Mouse (Mus musculus): Measurements from ENCODE around the gene Mcoln1.

The Mcoln1 gene

DNA sequence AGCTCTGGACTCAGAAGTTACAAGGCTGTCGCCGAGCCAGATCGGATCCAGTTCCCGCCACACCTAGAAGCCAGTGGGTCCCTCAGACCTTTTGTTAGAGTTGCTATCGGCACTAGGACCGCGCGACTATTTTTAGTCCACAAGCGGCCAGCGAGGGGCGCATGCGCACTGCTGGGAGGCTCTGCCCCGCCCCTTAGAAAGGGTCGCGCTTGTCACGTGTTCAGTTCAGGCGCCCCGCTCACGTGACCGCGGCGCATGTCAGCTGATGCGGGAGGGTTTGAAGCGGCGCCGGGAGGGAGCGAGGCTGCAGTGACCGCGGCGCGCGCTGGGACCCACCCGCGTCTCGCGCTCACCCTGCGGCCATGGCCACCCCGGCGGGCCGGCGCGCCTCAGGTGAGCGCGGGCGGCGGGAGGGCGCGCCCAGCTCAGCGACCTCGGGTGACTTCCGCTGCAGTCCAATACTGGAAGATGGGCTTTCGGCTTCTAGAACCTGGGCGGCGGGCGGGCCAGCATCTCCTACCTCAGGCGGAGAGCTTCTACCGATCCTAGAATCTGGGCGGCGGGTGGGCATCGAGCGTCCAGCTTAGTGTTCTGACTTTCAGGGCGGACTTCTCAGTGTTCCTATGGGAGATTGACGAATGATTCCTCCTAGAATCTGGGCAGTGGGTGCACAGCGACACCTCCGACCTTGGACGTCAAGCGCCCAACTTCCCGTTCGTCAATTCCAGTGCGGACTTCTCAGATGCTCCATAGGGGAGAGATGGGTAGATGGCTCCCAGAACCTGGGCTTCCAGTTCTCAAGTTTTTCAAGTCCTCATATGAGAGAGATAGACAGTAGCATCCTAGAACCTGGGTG lies at the start of gene Mcoln1:
TSS of gene Mcoln1 (plus strand) at position 223 of the 856 bp plus-strand sequence.
- WGBS, result under 1% methylated on average over 70 of the region's 70 CpGs

DNA sequence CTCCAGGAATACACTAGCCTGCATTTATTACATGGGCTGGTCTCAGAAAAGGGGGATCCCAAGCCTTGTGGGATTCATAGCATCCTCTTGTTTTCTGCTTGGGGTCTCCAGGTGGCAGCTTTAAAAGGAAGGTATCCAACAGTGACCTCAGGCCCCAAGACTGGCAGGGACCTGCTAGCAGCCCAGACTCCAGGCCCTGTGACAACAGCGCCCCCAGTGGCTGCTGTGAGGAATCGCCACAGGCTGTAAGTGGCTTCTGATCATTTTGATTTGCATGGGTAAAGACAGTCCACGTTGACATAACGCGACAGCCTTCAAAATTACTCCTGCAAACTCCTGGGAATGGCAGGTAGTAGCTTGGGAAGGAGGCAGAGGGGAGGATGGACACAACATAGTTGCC lies 49.6 kb upstream of the Mcoln1 start:
- WGBS, result 36% methylated on average over 5 of the region's 5 CpGs

DNA sequence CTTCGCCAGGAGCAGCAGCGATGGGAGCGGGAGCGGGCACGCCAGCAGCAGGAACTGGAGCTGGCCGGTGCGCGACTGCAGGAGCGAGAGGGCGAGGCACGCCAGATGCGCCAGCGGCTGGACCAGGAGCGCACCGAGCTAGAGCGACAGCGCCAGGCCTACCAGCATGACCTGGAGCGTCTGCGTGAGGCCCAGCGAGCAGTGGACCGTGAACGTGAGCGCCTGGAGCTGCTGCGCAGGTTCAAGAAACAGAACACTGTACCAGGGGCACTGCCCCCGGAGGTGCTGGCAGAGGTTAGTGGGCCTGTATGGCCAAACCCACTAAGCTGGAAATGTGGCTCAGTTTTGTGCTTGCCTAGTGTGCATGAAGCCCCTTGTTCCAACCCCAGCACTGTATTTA lies 48.3 kb upstream of the Mcoln1 start:
- whole genome bisulfite sequencing, result 96% methylated on average over 25 of the region's 25 CpGs

DNA sequence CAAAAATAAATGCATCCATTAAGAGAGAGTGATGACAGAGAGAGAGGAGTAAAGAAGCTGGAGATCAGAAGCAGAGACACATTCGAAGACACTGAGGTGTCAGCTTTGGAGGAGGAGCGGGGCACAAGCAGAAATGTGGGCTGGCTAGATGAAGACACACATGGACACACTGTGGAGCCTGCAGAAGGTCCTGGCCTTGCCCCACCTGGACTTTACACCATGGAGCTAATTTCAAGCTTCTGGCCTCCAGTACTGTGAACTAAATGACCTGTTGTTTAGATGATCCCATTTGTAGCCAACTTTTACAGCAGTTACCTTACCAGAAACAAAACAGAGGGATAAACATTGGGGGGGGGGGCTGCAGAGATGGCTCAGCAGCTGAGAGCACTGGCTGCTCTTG lies 37.0 kb upstream of the Mcoln1 start:
- WGBS, result 94% methylated on average over 2 of the region's 2 CpGs

DNA sequence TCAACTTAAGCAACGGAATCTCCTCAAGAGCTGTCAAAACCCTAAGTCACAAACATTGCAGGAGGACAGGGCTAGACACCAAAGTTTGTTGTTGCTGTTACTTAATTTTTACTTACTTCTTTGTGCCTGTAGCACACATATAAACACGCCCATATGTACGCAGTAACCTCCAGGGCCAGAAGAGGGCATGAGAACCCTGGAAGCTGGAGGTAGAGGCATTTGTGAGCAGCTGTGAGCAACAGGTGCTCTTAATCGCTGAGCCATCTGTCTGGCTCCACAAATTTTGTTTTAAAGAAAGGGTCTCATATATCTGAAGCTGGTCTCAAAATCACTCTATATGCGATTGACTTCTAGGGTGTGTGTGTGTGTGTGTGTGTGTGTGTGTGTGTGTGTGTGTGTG lies 35.9 kb upstream of the Mcoln1 start:
- WGBS, result 52% methylated on average over 5 of the region's 5 CpGs

DNA sequence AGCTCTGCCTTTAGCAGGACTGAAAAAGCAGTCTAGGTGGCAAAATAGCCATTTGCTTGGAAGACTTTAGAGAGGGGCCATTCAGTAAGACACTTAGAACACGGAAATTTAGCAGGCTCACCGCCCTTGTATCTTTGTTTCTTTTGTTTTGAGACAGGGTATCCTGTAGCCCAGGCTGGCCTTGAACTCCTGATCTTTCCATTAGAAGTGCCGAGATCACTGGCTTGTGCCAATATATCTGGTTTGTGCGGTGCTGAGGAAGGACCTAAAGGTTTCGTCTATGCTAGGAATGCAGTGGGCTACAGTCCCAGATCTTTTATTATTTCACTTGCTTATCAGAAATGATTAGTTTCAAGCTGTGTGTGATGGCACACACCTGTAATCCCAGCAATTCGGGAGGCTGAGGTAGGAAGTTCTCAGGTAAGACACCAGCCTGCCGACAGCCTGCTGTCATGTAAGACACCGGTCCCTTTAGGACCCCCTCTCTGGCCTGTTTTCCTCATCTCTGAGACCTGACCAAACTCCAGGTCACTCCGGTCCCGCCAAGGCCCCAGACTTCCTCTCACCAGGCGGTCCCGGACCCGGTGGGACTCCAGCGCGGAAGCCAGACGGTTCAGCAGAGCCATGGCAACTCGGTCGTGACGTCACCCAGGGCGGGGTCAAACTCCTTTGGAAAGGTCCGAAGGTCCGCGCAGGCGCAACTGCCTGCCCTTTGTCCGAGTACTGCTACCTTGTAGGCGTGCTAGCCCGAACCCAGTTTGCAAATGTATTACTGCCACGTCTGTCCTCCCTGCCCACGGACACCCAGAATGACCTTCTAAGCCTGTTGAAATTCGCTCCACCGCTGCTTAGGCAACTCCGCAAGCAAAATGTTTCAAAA lies 33.0 kb upstream of the Mcoln1 start, which contains the start of gene Pex11g:
TSS of gene Pex11g (minus strand) at position 675 of the 880 bp plus-strand sequence.
- 9% methylated on average over 32 of the region's 32 CpGs for WGBS

DNA sequence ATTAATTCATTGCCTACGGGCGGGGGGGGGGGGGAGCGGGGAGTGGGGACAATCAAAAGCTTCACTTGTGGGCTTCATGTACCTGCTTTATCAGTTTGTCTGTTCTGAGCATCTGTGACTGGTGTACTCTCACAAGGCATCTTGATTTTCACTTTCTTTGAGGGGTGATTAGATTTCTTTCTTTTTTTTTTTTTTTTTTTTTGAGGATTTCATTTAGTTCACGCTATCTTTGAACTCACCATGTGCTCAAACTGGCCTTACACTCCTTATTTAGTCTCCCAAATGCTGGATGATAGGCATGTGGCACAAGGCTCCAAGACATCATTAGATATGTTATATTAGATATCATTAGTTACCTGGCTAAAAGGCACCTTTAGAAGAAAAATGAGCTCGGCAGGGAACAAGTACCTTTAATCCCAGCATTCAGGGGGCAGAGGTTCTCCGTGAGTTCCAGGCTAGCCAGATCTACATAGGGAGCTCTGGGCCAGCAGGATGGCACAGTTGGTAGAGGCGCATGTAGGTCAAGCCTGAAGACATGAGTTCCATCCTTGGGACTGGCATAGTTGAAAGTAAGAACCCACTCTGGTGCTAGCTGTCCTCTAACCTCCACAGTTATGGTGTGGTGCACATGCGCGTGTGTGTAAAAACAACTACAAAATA lies 32.2 kb upstream of the Mcoln1 start:
- WGBS, result 49% methylated on average over 9 of the region's 9 CpGs

DNA sequence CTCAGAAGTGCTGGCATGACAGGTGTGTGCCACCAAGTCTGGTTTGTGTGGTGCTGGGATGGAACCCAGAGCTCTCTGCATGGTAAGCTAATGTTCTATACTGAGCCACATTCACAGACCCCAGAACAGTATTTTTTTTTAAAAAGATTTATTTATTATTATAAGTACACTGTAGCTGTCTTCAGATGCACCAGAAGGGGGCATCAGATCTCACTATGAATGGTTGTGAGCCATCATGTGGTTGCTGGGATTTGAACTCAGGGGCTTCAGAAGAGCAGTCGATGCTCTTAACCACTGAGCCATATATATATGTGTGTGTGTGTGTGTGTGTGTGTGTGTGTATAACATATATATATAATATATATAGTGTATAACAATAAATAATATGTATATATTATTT lies 31.4 kb upstream of the Mcoln1 start:
- 91% methylated on average over 1 of the region's 1 CpGs for WGBS

DNA sequence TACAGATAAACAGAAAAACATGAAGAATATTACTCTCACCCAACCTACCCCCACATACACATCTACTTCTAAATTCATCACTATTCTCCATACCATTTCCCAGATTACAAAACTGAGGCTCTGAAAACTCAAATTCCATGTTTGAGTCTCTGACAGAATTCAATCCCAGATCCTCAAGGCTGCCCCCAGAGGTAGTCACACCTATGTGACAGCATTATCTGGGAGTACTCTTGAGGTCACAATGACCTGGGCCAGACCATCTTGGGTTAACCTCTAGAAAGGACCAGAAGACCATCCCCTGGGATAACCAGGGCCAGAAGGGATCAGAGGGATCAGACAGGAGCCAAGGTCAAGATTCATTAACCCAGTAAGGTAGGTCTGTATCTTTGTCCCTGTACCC lies 29.7 kb upstream of the Mcoln1 start, which contains the start of gene Tex45:
TSS of gene Tex45 (plus strand) at position 301 of the 400 bp plus-strand sequence.

DNA sequence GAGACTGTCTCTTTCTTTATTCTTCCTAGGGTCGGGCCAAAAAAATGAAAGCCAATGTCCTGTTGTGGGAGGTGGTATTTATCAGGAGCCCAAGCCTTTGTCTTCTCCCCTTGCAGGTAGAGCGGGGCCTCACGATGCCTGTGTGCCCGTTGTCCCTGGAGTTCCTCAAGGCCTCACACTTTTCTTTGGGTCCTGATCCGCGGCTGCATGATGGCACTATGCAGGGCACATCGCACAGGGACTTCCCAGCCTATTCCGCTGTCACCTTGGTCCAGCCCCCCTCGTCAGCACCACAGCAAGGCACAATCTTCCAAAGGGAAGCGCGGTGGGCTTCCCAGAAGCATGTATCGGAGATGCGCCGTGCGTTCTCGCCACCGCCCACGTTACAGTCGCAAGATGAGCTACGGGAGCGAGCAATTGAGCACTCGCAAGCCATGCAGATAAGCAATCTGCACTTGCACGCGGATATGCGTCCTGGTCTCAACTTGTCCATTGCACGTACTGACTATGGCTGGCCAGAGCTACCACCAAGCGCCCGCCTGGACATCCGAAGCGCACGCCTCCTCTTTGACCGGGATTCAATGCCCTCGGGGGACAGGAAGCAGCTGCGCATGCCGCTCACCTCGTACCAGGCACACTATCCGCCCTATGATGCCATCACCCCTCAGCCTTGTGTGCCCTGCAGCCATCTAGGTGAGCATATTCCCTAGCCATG lies 24.4 kb upstream of the Mcoln1 start:
- 27% methylated on average over 37 of the region's 37 CpGs for WGBS

DNA sequence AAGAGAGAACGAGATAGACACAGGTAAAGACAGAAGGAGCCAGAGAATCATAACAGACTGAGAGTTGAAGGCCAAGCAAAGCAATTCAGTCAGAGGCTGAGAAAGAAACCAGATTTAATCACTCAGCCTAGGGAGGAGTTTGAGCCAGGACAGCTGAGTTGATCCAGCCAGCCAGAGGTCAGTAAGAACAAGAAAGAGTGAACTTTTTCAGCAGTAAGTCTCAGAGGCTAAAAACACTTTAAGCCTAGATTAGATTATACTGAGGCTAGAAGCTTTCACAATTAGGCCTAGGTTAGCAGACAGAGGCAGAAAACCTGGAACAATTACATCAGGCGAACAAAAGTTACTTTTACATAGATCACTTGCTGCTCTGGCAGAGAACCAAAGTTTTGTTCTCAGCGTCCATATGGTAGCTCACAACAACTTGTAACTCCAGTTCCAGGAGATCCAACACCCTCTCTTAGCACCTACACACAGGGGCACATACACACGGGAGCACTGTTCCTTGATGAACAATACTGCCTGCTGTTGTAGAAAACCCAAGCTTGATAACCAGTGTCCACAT lies 20.0 kb upstream of the Mcoln1 start:
- WGBS, result 61% methylated on average over 4 of the region's 4 CpGs

DNA sequence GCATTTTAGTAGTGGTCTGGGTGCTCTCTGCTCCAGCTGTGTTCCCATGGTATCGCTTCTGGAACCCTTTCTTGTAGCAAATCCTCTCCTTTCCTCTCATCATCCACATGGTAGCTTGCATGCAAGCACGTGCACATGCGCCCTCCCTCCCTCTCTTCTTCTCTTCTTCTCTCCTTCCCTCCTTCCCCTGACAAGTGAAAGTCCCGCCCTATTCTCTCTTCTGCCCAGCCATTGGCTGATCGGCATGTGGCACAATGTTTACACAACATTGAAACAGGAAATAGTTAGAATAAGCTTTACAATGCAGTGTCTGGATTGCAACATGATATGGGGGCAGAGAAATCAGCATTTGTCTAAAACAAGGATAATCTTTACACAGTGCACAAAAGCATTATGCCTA lies 18.7 kb upstream of the Mcoln1 start:
- WGBS, result 61% methylated on average over 5 of the region's 5 CpGs

DNA sequence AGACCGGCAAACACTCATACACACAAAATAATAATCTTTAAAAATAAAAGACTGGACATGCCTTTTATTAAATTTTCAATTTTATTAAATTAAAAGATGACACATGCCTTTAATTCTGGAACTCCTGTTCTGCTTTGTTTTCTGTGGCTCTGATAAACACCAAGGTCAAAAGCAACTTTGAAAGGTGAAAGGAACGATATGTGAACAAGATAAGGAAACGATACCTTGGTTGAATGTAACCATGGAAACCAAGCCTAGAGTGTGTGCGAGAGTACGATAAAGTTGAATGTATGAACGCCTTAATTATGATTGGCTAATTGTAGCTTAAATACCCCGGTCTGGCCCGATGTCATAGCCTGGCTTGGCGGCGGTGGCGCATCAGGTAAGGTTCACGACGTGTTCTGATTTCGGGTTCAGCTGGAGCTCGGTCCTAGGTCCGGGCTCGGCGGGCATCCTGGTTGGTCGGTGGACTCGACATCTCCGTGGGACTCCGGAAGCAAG lies 18.0 kb upstream of the Mcoln1 start:
- 87% methylated on average over 22 of the region's 22 CpGs for WGBS

DNA sequence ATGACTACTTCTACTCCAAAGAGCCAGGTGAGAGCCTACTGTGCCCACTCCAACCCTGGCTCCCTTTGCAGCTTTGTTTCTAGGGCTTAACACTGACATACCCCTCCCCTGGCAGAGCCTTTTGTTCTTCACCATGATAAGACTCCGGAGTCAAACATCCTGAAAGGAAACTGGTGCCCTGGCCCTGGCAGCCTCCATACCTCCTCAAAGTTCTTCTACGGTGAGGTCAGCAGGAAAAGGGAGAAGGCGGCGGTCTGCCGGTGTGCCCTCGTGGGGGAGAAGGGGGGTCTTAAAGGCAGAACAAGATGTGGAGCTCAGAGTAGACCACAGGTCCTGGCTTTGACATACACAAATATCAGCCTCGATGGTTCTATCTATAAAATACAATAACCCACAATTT lies 16.7 kb upstream of the Mcoln1 start:
- 69% methylated on average over 7 of the region's 7 CpGs for WGBS

DNA sequence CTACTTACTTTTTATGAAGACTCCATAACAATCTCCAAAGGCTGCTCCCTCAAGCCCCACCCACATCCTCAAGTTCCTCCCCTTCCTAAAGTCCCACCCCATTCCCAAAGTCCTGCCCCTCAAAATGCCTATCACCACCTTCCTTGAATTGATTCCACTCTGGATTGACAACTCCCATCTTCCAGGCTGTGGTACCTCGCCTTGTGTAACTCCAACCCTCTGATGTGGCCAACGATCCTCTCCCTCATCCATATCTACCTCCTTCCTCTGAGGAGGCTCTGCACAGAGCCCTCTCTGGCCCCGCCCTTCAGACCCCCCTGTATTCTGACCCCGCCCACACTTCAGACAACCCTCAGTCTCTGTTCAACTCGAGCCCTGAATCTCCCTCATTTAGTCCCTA lies 15.1 kb upstream of the Mcoln1 start:
- 36% methylated on average over 5 of the region's 5 CpGs for WGBS

DNA sequence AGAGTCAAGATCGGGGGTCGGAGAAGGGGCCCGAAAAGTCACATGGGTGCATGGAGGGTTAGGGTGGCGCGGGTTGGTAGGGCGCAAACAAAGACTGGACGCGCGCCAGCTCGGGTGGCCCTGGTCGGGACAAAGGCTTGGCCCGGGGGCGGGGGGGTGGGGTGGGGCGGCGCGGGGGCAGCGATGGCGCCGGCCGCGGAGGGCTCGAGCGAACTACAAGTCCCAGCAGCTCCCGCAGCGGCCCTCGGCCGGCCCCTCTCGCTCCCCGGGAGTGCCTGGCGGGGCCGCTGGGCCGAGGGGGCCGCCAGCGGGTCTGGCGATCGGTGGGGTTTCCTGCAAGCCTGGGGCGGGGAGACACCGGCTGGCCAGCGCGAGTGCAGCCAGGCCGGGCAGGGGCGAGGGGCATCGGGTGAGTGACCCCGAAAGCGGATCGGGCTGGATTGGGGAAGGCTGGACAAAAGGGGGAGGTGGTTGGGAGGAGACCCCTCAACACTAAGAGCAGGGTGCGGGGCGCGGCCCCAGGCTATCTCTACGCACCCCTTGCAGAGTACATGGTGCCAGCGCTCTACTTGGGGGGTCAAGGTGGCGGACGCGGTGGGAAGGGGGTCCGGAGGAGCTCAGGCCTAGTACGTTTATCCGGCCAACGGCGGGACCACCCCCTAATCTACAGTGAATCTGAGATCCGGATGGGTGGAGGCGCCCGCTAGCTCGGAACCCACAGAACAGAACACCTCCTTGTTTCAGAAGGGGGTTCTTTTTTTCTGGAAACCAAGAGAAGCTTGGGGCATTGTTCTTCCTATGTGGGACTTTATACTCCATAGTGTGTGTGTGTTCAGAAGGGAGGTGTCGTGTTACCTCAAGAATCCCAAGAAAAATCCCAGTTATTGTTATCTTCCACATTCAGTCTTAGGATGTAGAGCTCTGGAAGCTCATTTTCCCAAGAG lies 7.1 kb upstream of the Mcoln1 start, which contains the start of gene Zfp358:
TSS of gene Zfp358 (plus strand) at position 238 of the 944 bp plus-strand sequence.
- whole genome bisulfite sequencing, result under 1% methylated on average over 62 of the region's 64 CpGs

DNA sequence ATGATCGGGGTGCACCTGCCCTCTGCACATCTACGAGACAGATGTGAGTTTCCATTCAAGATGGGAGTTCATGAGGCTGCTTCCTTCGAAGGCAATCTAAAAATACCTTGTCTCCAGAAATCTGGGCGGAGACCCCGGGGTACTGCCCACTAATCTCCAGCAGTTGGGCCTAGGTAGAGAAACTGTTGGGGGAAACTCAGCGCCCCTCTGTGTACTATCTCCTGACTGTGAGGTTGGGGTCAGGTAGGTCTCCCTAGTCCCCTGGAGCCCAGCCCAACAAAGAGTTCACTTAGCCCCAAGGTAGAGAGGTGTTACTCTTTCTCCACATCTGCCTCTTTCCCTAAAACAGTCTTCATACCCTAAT lies 6.4 kb upstream of the Mcoln1 start:
- 23% methylated on average over 6 of the region's 6 CpGs for WGBS

DNA sequence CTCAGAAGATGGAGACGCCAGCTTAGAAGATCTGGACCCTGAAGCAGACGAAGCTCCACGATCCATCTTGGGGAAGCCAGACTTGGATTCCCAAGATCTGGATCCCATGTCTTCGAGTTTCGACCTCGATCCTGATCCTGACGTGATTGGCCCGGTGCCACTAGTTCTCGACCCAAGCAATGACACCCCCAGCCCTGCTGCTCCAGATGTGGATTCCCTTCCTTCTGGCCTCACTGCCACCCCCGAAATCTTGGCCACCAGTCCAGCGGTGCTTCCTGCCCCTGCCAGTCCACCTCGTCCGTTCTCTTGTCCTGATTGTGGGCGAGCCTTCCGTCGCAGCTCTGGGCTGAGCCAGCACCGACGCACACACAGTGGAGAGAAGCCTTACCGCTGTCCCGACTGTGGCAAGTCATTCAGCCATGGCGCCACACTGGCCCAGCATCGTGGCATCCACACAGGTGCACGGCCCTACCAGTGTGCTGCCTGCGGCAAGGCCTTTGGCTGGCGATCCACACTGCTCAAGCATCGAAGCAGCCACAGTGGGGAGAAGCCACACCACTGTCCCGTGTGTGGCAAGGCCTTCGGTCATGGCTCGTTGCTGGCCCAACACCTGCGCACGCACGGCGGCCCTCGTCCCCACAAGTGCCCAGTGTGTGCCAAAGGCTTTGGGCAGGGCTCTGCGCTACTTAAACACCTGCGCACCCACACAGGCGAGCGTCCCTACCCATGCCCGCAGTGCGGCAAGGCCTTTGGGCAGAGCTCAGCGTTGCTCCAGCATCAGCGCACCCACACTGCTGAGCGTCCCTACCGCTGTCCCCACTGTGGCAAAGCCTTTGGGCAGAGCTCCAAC lies 4.5 kb upstream of the Mcoln1 start:
- 96% methylated on average over 44 of the region's 44 CpGs for WGBS

DNA sequence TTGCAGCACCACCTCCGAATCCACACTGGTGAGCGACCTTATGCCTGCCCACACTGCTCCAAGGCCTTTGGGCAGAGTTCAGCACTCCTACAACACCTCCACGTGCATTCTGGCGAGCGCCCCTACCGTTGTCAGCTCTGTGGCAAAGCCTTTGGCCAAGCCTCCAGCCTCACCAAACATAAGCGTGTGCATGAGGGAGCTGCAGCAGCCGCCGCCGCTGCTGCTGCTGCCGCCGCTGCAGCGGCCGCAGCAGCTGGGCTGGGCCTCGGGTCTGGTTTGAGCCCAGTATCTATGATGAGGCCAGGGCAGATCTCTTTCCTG lies 3.9 kb upstream of the Mcoln1 start:
- WGBS, result 92% methylated on average over 15 of the region's 15 CpGs

Data from cerebral cortex, adult 2 months (tissue).